Mouse (Mus musculus): ENCODE measurements around the gene Mcm2.

DNA sequence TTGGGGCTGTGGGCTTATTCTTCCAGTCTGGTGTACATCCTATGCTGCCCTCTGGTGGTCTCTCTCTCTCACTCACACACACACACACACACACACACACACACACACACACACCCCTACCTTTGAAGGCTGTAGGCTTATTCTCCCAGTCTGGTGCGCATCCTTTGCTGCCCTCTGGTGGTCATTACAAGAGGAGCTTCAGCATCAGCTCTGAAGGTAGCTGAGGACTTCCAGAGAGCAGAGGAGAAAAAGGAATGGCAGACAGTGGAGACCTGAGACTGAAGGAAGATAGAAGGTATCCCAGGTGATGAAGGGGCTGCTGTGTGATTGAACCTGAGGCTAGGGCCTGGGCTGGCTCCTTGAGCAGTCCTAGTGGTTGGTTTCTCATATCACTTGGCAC is 17.6 kb upstream of the Mcm2 start:
- peak; percentile 39; the same call in 1 of the 2 replicates for TF ChIP-seq CTCF (IDR thresholded peaks at IDR 0.05; ENCODE audit: control insufficient read depth, insufficient read depth, insufficient replicate concordance, low read depth, low read length)
- TF ChIP-seq POLR2A (IDR thresholded peaks at IDR 0.05; ENCODE audit: control insufficient read depth, low read depth, low read length): no peak

Measured in testis, adult 2 months (tissue).